Mouse (Mus musculus) testis, adult 2 months (tissue): ENCODE measurements around the gene Csmd2.

Source experiments
- CTCF ChIP-seq: fragments of 200-500 bp; IDR thresholded peaks from 2 replicates; pipeline ENCODE4 v1.5.1; 2012; ENCODE audit warnings: low read depth, mild to moderate bottlenecking, inconsistent platforms, low read length, moderate library complexity; ENCODE audit not compliant: control insufficient read depth, insufficient read depth, insufficient replicate concordance
- POLR2A ChIP-seq: fragments of 200-500 bp; IDR thresholded peaks from 2 replicates; pipeline ENCODE4 v1.6.1; 2012; ENCODE audit warnings: low read depth, mild to moderate bottlenecking, inconsistent platforms, low read length, moderate library complexity; ENCODE audit not compliant: control insufficient read depth

GRCm38 (mm10) chr4:127981125-127981524 is 6.5 kb upstream of the Csmd2 start:
- no peak for TF ChIP-seq CTCF
- no peak for TF ChIP-seq POLR2A
